Mouse (Mus musculus) lung, adult 2 months (tissue): ENCODE measurements around the gene Snx27.

Experiments used
- CTCF ChIP-seq: fragments of 200-500 bp; IDR thresholded peaks from 2 replicates; pipeline ENCODE4 v1.5.1; 2011; ENCODE audit warnings: mild to moderate bottlenecking, low read length, control low read depth; ENCODE audit not compliant: insufficient read depth
- POLR2A ChIP-seq: fragments of 200-500 bp; IDR thresholded peaks from 2 replicates; pipeline ENCODE4 v1.6.1; 2011; ENCODE audit warnings: low read depth, mild to moderate bottlenecking, control low read depth, low read length, borderline replicate concordance; ENCODE audit errors: extremely low read depth

DNA sequence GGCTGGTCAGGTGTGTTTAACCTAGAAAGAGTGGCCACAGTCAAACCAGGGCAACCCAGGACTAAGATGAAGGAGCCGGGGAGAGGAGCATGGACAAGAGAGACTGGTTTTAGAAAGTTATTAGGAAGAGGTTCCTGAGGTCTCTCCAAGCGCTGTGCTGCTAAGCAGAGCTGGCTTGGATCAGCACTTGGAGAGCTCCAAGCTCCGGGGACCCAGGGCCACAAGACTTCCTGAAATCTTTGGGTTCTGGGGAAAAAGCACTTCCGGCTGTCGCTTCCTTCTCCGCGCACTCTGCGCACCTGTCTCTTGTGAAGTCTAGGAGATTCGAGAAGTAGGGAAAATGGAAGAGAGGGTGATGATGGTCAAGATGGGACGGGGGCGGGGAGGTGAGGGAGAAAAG lies 103.0 kb downstream of the Snx27 start:
- TF ChIP-seq CTCF (no peak), POLR2A (no peak)
